Mouse (Mus musculus): ENCODE results near the gene Postn.

- no peak for TF ChIP-seq CTCF (IDR thresholded peaks at IDR 0.05; ENCODE audit: low read depth, low read length)
- no peak for TF ChIP-seq POLR2A (IDR thresholded peaks at IDR 0.05; ENCODE audit: insufficient read depth, low read length)
These were observed 71.7 kb downstream of the Postn start for GRCm38 (mm10) chr3:54432605-54433004.
